Mouse (Mus musculus): ENCODE measurements at regions not wholly inside any gene's neighbourhood (a gene's known extent, or its start where the extent isn't known, plus 50 kb on each side); places are given as distances from the start of the nearest gene placed in this dataset.

DNA sequence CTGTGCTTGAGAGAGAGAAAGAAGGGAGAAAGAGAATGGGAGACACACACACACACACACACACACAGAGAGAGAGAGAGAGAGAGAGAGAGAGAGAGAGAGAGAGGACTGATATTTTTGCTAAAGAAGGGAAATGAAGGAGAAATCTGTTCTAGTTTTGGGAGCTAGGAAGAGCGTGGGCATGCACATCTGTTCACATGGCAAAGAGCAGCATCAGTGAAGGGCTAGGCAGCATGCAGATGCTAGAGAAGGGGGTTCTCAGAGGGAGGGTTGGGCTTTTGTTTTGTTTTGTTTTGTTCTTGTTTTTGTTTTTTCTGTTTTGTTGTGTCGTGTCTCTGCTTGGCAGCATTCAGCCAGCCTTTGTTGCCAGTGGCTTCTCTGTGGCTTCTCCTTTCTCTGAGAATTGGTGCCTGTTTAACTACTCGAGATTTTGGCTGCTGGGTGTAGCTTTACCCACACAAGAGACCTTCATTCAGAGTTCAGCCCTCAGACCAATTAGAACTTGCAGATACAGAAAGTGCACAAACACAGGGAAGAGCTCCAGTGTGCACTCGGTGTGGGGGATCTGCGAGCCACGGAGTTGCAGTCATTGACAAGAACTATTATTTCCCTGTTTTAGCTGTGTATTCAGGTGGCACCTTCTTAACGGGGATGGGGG, 237.9 kb upstream of the Id4 start:
- no peak for TF ChIP-seq POLR2A (IDR thresholded peaks at IDR 0.05; ENCODE audit: control insufficient read depth, low read depth, low read length)
- TF ChIP-seq CTCF (IDR thresholded peaks at IDR 0.05; ENCODE audit: control insufficient read depth, insufficient read depth, insufficient replicate concordance, low read depth, low read length): no peak
- Histone ChIP-seq H3K36me3 (ENCODE audit: control insufficient read depth, insufficient read depth, low read length) (no peaks in the 10 kb centered on the region), H3K27me3 (ENCODE audit: control insufficient read depth, insufficient read depth, low read length) (no peaks in the 10 kb centered on the region), H3K4me1 (ENCODE audit: control insufficient read depth, insufficient read depth, low read length) (peaks cover 2% of the 10 kb centered on the region), H3K4me3 (ENCODE audit: control insufficient read depth, low read depth, low read length) (no peak overlapping the region), H3K27ac (ENCODE audit: control insufficient read depth, insufficient read depth, low read depth, low read length) (no peak overlapping the region)

GRCm38 (mm10) chr13:48027775-48028489, 233.1 kb upstream of the Id4 start:
- TF ChIP-seq POLR2A (IDR thresholded peaks at IDR 0.05; ENCODE audit: control insufficient read depth, low read depth, low read length) (no peak), CTCF (IDR thresholded peaks at IDR 0.05; ENCODE audit: control insufficient read depth, insufficient read depth, insufficient replicate concordance, low read depth, low read length) (no peak)
- Histone ChIP-seq H3K4me3 (ENCODE audit: control insufficient read depth, low read depth, low read length) (no peak overlapping the region), H3K4me1 (ENCODE audit: control insufficient read depth, insufficient read depth, low read length) (peaks cover 6% of the 10 kb centered on the region), H3K27ac (ENCODE audit: control insufficient read depth, insufficient read depth, low read depth, low read length) (no peak overlapping the region), H3K36me3 (ENCODE audit: control insufficient read depth, insufficient read depth, low read length) (no peaks in the 10 kb centered on the region), H3K27me3 (ENCODE audit: control insufficient read depth, insufficient read depth, low read length) (no peaks in the 10 kb centered on the region)

DNA sequence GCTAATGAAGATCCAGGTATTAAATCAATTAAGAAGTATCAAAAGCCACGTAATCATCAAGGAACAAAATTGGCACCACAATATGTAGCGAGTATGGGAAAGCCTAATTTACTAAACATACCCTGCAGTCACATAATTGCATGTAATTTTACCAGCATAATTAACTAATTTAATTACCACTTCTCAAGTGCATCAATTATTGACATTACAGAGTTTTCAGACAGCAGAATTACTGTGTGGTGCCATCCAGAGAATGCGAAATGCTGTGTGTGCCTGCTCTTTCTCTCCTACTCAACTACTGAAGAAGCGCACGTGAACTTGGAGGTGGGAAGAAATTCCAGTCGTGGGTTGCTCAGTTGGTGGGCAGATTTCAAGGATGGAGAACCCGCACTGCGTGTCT, 229.5 kb upstream of the Id4 start:
- TF ChIP-seq CTCF (IDR thresholded peaks at IDR 0.05; ENCODE audit: control insufficient read depth, insufficient read depth, insufficient replicate concordance, low read depth, low read length) (no peak), POLR2A (IDR thresholded peaks at IDR 0.05; ENCODE audit: control insufficient read depth, low read depth, low read length) (no peak)
- Histone ChIP-seq H3K27ac (ENCODE audit: control insufficient read depth, insufficient read depth, low read depth, low read length) (peak overlapping the region; percentile 77), H3K36me3 (ENCODE audit: control insufficient read depth, insufficient read depth, low read length) (no peaks in the 10 kb centered on the region), H3K4me3 (ENCODE audit: control insufficient read depth, low read depth, low read length) (peak overlapping the region; percentile 78), H3K4me1 (ENCODE audit: control insufficient read depth, insufficient read depth, low read length) (peaks cover 6% of the 10 kb centered on the region), H3K27me3 (ENCODE audit: control insufficient read depth, insufficient read depth, low read length) (no peaks in the 10 kb centered on the region)

DNA sequence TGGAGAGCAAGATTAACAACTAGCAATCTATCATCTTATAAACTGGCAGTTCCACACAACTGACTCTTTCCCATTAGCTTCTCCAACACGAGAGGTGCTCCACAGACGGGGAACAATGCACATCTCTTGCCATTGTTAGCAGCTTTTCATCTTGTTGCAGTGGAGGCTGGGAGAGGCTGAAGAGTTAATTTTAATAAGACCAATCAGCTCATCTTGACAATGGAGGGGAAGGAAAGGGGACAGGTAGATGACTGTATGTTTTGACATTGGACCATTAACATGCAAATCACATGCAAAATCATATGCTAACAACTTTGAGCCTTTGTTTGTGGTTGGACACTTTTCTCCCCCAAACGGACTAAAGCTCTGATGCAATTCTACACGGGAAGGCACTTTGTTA, 218.9 kb upstream of the Id4 start:
- H3K4me3 ChIP-seq (ENCODE audit: control insufficient read depth, low read depth, low read length): no peak overlapping the region
- H3K27ac ChIP-seq (ENCODE audit: control insufficient read depth, insufficient read depth, low read depth, low read length): no peak overlapping the region
- TF ChIP-seq POLR2A (IDR thresholded peaks at IDR 0.05; ENCODE audit: control insufficient read depth, low read depth, low read length) (no peak), CTCF (IDR thresholded peaks at IDR 0.05; ENCODE audit: control insufficient read depth, insufficient read depth, insufficient replicate concordance, low read depth, low read length) (no peak)
- no peaks in the 10 kb centered on the region for H3K27me3 ChIP-seq (ENCODE audit: control insufficient read depth, insufficient read depth, low read length)
- no peaks in the 10 kb centered on the region for H3K36me3 ChIP-seq (ENCODE audit: control insufficient read depth, insufficient read depth, low read length)
- H3K4me1 ChIP-seq (ENCODE audit: control insufficient read depth, insufficient read depth, low read length): peaks cover 7% of the 10 kb centered on the region

- Histone ChIP-seq H3K4me3 (ENCODE audit: control insufficient read depth, low read depth, low read length) (no peak overlapping the region), H3K27me3 (ENCODE audit: control insufficient read depth, insufficient read depth, low read length) (no peaks in the 10 kb centered on the region), H3K36me3 (ENCODE audit: control insufficient read depth, insufficient read depth, low read length) (no peaks in the 10 kb centered on the region), H3K4me1 (ENCODE audit: control insufficient read depth, insufficient read depth, low read length) (peaks cover 7% of the 10 kb centered on the region), H3K27ac (ENCODE audit: control insufficient read depth, insufficient read depth, low read depth, low read length) (no peak overlapping the region)
- TF ChIP-seq POLR2A (IDR thresholded peaks at IDR 0.05; ENCODE audit: control insufficient read depth, low read depth, low read length) (no peak), CTCF (IDR thresholded peaks at IDR 0.05; ENCODE audit: control insufficient read depth, insufficient read depth, insufficient replicate concordance, low read depth, low read length) (no peak)
These were observed 218.5 kb upstream of the Id4 start for GRCm38 (mm10) chr13:48042572-48042971.

DNA sequence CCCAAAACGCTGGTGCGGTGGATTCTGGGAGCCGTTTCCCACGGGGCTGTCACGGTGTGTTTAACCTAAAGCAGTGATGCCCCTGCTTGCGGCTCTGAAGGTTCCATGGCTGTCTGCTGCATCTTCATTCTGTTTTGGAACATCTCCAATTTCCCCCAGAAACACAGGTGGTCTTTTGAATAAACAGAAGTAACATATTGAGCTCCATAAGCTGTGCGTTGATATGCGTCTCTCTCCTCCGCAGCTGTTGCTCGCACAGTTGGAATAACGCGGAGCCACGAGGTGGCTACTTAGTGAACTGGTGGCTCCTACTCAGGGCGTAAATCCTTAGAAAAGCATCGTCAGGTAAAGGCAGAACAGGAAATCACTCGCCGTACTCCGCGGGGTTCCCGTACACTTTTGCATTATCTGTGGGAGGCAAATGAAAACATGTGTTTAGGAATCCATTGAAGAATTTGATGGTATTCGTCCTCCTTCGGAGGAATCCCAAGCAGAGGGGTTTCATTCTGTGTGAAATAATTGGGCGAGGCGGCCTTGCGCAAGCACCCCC, 214.8 kb upstream of the Id4 start:
- H3K27ac ChIP-seq (ENCODE audit: control insufficient read depth, insufficient read depth, low read depth, low read length): no peak overlapping the region
- peaks cover 7% of the 10 kb centered on the region for H3K4me1 ChIP-seq (ENCODE audit: control insufficient read depth, insufficient read depth, low read length)
- H3K27me3 ChIP-seq (ENCODE audit: control insufficient read depth, insufficient read depth, low read length): no peaks in the 10 kb centered on the region
- no peaks in the 10 kb centered on the region for H3K36me3 ChIP-seq (ENCODE audit: control insufficient read depth, insufficient read depth, low read length)
- peak overlapping the region; percentile 15; the same call in 1 of the 2 replicates for H3K4me3 ChIP-seq (ENCODE audit: control insufficient read depth, low read depth, low read length)
- TF ChIP-seq CTCF (IDR thresholded peaks at IDR 0.05; ENCODE audit: control insufficient read depth, insufficient read depth, insufficient replicate concordance, low read depth, low read length) (no peak), POLR2A (IDR thresholded peaks at IDR 0.05; ENCODE audit: control insufficient read depth, low read depth, low read length) (no peak)

- H3K36me3 ChIP-seq (ENCODE audit: control insufficient read depth, insufficient read depth, low read length): no peaks in the 10 kb centered on the region
- H3K4me3 ChIP-seq (ENCODE audit: control insufficient read depth, low read depth, low read length): no peak overlapping the region
- no peak overlapping the region for H3K27ac ChIP-seq (ENCODE audit: control insufficient read depth, insufficient read depth, low read depth, low read length)
- TF ChIP-seq CTCF (IDR thresholded peaks at IDR 0.05; ENCODE audit: control insufficient read depth, insufficient read depth, insufficient replicate concordance, low read depth, low read length): no peak
- no peak for TF ChIP-seq POLR2A (IDR thresholded peaks at IDR 0.05; ENCODE audit: control insufficient read depth, low read depth, low read length)
- peaks cover 7% of the 10 kb centered on the region for H3K4me1 ChIP-seq (ENCODE audit: control insufficient read depth, insufficient read depth, low read length)
- H3K27me3 ChIP-seq (ENCODE audit: control insufficient read depth, insufficient read depth, low read length): no peaks in the 10 kb centered on the region
These were observed 211.2 kb upstream of the Id4 start for GRCm38 (mm10) chr13:48049796-48050195.
